Mouse (Mus musculus): ENCODE results near the gene Gap43.

DNA sequence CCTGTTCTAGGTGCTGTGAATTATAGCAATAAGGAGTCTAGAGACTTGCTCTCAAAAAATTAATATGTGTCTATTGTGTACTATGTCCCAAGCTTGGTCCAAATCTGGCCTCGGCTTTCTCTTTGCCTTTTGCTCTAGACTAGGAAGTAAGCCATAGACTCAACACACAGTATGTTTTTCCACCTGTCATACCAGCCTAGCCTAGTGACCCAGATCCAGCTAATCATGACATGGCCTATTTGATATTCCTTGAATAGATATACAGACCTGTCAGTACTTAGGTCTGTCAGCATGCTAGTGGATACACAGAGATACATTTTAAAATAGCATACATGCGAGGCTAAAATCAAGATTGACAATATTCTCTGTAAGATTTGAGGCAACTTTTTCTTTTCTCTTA, 46.4 kb downstream of the Gap43 start:
- TF ChIP-seq POLR2A (IDR thresholded peaks at IDR 0.05; ENCODE audit: borderline replicate concordance, low read depth, low read length) (no peak), CTCF (IDR thresholded peaks at IDR 0.05; ENCODE audit: low read depth, low read length) (no peak)

All from bone marrow macrophage, adult 2 months (primary cell).